Mouse (Mus musculus) E14TG2a.4 (cell line): ENCODE data around the gene Kctd7.

Experiments
- CTCF ChIP-seq: conservative IDR thresholded peaks from 2 replicates; pipeline ENCODE4 v1.5.1; 2014; ENCODE audit warnings: low read length
- NANOG ChIP-seq: IDR thresholded peaks from 2 replicates; pipeline ENCODE4 v1.6.1; 2014; ENCODE audit warnings: borderline replicate concordance, low read length, mixed read lengths
- POU5F1 ChIP-seq: IDR thresholded peaks from 2 replicates; pipeline ENCODE4 v1.6.1; 2014; ENCODE audit warnings: low read length, borderline replicate concordance

- TF ChIP-seq CTCF (no peak), POU5F1 (no peak), NANOG (no peak)
Measured at GRCm38 (mm10) chr5:130197981-130198380, 53.3 kb downstream of the Kctd7 start.
